Mouse (Mus musculus) kidney, adult 8-10 months (tissue): ENCODE data around the gene Uqcr10.

Experiments used
- DNase-seq, 2 experiments: peaks; one replicate each; pipeline ENCODE4 v3.0.0; 2022

Gene Uqcr10

DNA sequence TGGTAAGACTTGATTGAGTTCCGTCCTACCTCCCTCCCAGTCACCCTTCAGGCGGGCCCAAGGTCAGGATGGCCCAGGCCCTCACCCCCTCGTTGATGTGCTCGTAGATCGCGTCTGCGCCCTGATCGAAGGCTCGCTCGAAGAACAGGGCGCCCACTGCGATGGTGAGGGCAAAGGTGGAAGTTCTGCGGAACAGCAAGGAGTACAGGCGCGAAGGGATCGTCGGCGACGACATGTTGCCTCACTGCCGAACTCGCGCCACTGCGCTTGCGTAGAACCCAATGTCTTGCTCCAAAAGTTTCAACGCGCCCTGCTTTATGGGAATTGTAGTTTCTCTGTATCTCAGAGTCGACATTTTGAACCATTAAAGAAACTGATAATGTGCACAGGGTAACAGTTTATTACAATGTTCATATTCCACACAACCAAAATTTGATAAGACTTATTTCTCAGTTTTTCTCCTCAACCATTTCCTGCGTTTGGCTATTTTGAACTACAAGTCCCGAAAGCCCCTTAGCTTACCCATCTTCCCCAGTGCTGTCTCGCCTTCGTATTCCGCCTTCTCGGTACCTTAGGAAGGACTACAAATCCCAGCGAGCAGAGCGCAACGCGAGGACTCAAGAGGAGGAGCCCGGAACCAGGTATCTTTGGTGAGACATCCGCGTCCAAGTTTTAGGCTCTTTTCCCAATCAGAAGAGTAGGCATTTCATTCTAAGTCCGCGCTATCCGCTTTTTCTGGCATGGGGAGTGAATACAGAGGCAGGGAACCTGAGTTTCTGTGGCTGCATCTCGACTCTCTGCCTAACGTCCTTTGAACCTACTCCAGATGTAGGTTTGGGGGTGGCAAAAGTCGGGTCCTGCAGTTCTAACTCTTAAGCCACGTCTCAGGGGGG lies at the start of gene Uqcr10, which contains the start of gene Zmat5:
Gene Uqcr10, minus strand, starts transcription at position 271 of the 893 bp plus-strand sequence.
Gene Zmat5, plus strand, starts transcription at position 607 of the 893 bp plus-strand sequence.
- peak; percentile 92 to 94 for DNase-seq

DNA sequence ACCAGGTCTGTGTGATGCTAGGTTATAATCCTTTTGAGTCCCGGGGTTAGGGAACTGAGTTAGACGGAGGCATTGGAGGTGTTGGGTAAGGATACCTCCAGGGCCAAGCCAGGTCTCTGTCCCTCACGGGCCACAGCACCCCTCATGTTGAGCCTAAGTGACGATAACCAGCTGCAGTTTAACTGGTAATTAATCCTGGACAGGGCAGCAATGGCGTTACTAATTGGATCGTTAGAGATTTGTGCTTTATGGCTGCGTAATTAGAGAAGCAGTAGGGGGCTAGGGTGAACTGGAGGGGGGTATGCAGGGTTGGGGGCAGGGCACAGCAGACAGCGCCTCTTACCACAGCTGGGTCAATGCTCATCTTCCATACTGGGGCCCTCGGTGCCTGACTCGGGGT lies 48.7 kb upstream of the Uqcr10 start:
- DNase-seq, result no peak

DNA sequence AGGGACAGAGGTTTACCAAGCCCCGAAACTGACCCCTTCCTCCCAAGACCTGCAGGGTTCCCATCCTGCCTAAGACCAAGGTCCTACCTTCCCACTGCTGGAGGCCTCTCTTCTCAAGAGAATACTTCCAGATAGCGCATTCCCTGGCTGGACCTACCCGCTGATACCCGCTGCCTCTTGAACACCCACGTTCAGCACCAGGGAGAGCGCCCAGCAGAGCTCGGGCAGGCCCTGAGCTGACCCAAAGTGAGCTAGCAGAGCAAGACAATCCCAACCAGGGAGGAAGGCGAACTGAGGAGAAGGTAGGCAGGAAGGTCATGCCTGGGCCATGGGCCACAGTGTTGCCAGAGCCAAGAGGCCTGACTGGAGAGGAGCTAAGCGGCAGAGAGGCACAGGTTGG lies 46.1 kb upstream of the Uqcr10 start:
- peak; percentile 42 to 68 for DNase-seq

DNA sequence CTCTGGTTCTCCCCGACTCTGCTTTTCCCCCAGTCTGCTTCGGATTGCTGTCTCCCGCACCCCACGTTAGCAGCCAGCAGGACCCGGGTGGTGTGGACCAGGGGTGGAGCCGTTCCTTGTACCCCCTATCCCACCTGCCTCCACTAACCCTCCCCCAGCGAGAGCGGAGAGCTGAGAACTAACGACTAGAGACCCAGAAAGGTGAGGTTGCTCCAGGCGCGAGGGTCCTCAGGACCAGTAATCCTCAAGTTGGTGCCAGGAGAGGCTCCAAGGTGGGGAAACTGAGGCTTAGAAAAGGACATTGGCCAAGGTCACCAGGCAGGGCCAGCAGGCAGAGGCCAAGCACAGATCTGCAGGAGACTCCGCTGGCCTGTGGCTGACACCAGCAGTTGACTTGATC lies 43.1 kb upstream of the Uqcr10 start:
- no peak for DNase-seq

DNA sequence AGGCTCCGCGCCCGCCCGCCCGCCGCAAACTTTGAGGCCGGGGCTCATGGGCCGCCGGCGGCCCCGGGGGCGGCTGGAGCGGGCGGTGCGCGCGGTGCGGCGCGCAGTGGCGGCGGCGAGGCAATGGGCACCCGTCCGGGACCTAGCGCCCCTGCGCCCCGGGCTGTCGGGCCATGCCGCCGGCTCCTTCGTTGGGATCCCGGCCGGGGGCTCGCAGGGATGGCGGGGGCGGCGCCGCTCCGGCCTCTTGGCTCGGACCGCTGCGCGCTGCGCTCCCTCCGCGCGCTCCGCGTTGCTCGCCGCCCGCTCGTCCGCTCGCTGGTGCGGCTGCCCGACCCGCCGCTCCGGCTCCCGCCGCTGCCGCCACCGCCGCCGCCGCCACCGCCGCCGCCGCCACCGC lies 42.6 kb upstream of the Uqcr10 start, which contains the start of gene Cabp7:
Gene Cabp7, minus strand, starts transcription at position 46 of the 400 bp plus-strand sequence.
- DNase-seq, result no peak

DNA sequence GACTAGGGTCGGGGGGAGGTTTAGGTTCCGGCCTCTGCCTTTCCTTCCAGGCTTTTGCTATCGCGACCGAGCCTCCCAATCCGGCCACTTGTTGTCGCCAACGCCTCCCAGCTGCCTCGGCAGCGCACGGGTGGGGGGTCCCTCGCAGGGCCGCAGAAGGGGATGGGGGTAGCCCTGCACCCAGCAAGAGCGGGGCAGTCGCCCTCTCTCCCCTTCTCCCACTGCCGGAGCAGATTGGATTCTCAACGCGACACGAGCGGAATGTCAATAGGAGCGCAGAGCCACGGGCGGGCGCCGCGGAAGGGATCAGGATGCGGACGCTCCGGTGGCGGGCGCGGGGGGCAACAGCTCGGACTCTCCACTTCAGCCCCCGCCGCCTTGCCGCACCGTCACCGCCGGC lies 41.8 kb upstream of the Uqcr10 start:
- no peak for DNase-seq

DNA sequence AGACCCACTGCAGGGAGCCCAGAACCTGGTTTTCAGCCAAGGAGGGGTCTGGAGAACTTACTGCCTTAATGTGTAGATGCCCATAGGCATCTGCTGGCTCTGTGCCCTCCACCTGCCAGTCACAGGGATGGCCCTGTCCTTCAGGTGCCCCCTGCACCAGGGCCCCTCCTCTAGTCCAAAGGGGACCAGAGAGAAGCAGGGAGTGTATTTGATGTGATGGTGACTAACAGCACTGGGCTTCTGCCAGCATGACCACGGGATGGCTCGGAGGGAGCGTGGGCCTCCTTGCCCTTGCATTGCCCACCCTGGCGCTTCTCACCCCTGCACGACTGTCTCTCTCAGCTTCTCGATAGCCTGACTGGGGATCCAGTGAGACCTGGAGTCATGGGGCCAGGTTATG lies 40.5 kb upstream of the Uqcr10 start:
- no peak for DNase-seq

DNA sequence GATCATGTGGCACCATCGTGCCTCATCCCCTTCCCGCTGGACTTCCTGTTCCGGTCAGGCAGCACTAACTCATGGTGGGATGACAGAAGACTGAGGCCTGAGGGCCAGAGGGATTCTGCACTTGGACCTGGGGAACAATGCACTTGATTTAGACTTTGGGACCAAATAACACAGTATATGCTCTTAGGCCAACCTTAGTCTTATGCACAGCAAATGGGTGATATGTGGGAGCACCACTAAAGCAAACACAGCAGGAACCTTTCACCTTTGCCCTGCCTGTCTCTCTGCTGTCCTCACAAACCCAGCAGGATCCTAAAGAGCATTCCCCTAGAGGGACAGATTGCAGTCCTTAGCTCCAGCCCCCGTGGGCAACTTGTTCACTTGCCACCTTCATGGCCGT lies 36.6 kb upstream of the Uqcr10 start:
- DNase-seq, result no peak

DNA sequence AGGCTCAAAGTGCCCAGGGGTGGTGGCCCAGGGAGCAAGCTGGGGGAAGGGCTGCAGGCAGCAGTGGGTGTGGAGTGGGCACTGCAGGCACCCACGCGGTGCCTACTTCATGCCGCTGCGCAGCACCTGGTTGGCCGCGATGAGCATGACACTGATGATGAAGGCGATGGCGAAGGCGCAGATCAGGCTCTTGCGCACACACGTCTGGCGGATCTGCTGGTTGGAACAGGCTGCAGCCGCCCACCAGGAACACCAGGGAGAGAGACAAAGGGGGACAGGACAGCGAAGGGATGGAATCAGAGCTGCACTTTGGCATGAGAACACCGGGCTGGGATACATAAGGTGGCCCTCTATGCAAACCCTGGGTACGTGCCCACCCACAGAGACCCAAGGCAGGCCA lies 34.6 kb upstream of the Uqcr10 start:
- no peak for DNase-seq

DNA sequence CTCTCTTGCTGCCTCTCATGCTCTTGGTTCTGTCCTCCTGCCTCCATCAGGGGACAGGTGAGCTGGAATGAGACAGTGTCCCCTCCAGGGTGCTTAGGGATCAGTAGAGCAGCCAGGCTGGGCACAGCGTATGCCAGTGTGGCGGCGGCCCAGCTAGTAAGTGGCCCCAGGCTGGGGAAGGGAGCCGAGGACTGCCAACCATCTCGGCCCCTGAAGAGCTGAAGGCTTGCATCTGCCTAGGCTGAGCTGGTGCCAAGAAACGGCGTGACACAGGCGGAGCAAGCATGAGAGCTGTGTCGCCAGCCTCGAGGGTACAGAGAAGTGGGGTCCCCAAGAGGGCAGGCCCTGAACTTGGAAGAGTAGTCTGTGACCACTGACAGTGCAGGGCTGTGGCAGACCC lies 33.5 kb upstream of the Uqcr10 start:
- no peak for DNase-seq

DNA sequence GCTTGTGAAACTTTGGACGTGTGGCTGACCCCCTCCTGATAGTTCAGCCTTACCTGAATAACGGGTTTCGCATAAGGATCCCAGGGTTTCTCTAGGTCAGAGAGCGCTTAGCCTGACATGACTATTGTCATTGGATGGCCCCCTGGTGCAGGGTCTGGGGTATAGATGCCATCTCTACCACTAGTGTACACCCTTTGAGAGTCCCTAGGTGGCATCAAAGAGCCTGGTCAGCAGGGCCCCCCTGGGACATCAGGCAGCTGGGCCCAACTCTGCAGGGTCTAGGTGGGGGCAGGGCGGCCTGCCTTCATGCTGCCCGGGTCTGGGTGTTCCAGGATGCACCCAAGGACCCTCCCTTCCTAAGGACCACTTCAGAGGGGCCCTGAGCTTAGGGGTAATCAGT lies 32.2 kb upstream of the Uqcr10 start:
- no peak for DNase-seq

DNA sequence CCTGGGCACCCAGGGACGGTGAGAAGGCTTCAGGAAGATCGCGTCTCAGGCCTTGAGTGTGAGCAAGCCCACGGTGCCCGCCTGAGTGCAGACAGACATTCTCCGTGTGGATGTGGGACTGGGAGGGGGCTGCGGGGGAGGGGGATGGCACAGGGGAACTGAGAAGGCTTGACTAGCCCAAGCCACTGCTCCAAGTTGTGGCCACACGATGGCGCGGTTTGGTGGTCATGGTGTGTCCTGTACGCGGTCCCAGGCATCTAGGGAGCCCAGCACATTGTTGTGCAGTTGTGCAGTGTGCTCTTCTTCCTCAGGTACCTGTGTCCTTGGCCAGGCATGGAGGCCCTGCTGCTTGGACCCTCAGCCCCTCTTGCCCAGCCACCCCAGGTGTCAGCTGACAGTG lies 30.0 kb upstream of the Uqcr10 start:
- DNase-seq, result no peak

DNA sequence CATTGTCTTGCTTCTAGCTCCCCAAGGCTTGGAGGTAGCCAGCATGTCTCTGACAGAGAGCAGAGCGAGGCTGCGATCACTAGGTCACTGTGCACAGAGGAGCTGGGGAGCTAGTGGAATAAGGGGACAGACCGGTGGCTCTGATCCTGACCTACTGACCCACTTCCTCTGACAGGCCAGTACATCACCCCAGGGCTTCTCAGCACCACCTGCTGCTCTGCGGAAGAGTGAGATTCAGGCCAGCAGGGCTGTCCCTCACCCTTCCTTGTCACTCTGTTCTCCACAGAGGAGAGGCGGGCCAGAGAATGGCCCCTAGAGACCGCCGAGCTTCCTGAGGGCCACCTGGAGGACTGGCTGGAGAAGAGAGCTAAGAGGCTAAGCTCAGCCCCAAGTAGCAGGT lies 27.6 kb upstream of the Uqcr10 start:
- no peak for DNase-seq

DNA sequence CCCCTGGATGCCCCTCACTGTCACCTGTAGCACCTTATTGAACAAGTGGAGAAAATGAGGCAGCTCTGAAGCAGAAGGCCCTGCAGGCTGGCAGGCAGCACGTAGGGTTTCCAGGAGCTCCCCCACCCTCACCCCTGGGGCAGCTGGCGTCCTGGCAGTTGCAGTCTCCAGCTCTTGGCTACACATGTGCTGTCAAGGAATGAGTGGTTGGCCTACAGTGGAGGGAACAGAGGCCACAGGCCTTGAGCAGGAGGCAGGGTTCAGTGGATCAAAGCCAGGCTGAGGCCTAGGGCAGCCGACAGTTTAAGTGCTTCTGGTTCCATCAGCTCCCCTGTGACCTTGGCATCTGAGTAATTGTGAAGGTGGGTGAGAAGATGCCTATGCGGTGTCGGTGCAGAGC lies 26.8 kb upstream of the Uqcr10 start:
- DNase-seq, result no peak

DNA sequence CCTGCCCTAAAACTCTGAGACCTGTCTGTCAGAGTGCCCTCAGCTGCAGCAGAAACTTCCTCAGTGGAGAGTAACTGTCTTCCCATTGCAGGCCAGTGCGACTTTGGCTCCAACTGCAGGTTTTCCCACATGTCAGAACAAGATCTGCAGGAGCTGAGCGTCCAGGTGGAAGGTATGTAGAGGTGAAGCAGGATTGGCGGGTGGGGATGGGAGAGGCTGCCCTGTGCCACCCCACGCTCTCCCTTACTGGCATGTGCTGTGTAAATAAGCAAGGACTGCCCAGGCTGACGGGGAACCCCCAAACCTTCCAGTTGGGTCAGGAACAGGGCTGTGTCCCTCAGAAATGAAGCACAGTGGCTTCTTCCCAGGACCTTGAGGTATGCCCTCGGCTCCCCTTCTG lies 26.0 kb upstream of the Uqcr10 start:
- no peak for DNase-seq

DNA sequence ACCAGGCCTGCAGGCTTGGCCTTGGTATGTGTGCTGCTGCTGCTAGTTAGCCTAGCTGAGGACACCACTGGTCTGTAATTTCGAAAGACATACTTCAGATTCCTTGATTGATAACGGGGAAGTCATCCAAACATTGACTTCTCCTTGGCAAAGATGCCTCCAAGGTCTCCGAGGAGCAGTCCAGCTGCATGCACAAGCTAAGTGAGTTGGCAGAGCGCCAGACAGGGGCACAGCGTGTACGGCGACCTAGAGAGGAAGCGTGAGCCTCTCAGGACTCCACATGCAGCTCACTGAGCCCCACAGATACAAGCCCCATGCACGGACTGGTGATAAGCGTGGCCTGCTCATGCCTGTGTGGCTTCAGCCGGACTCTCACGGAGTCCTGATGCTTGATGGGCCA lies 25.5 kb upstream of the Uqcr10 start:
- DNase-seq, result no peak

DNA sequence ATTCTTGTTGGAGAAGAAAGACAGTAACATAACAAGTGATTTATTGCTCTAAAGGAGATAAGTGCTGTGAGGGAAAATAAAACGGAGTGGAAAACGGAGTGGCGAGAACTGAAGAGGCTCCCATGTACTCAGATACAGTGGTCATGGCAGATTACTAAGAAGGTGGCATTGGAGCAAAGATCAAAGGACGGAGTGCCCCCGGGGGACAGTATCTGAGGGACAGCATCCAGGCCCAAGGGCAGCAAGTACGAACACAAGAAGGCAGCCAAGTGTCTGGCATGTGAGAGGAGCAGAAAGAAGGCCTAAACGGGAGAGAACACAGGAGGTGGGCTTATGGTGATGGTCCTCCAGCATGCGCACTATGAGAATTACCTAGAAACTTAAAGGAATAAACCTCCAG lies 17.6 kb upstream of the Uqcr10 start:
- no peak for DNase-seq

DNA sequence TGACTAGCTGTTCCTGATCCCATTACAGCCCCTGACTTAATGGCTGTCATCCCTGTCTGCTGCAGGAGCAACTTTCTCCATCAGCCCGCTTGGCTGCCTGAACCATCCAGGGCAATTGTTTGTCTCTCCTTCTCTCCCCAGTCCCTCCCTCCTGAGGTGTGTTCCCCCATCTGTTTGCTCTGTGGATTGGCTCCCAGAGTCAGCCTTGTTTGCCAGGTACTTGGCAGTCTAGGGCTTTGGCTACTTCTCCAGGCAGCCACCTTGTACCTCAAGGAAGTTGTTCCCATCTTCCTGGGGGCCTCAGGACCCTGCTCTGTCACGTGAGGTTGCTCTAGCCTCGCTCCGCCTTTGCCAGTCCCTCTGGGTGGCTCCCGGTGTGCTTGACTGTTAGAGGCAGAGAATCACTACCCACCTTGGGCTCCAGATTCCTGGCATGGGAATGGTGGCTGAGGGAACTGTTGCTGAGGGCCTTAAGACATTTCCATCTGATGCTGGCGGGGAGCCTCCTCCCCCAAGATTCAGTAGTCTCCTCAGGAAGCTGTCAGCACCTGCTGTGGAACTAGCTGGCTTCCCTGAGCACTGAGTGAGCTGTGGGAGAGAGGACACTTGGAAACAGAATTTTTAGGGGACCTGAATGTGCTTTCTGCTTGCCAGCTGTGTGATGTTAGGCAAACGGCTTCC lies 16.9 kb upstream of the Uqcr10 start:
- DNase-seq, result no peak

DNA sequence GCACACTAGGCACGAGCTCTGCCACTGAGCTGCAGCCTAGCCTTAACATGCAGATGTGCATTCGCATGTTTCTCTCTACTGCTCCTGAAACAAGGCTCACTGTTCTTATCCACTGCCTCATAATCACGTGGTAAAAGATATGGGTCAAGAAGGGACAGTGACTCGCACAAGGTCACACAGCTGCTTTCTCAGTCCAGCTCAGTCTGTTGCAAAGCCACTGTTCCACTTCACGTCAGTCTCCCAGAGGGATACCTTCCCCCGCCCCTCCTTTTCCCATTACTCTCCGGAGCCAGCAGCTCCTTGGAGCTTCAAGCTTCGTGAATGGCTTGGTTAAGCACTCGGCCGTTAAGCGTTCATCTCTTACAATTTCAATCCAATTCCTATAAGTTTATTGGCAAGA lies 16.3 kb upstream of the Uqcr10 start:
- no peak for DNase-seq

DNA sequence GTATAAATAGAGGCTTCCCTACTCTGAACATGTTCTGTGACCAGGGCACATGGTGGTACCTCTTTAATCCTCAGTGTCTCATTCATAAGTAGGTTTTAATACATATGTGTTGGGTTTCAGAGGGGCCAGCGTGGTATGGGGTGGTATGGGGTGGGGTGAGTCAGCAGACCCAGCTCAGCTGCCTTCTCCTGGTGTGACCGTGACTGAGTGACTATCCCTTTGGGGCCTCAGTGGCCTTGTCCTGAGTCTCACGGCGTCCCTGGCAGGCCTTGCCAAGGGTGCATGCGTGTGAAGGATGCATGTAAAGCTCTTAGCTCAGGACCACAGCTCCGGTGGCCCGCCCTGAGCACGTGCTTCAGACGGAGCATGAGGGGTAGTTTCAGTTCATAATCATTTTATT lies 15.8 kb upstream of the Uqcr10 start:
- DNase-seq, result no peak

DNA sequence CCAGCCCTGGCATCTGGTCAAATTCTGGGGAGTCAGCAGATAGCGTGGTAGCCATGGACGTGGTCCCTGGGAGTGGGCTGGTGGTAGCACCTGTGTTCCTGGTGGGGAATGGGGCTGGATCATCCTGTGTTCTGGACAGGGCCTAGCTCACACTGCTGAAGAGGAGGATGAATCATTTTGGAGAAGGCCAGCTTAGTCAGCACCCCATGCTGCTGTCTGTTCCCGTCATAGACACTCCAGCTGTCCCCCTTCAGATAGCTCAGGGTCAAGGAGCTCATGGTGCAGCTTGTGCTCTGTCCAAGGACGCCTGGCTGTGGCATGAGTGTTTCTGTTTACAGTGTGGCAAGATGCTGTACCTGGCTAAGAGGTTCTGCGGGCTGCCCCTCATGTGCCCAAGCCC lies 14.4 kb upstream of the Uqcr10 start:
- no peak for DNase-seq

DNA sequence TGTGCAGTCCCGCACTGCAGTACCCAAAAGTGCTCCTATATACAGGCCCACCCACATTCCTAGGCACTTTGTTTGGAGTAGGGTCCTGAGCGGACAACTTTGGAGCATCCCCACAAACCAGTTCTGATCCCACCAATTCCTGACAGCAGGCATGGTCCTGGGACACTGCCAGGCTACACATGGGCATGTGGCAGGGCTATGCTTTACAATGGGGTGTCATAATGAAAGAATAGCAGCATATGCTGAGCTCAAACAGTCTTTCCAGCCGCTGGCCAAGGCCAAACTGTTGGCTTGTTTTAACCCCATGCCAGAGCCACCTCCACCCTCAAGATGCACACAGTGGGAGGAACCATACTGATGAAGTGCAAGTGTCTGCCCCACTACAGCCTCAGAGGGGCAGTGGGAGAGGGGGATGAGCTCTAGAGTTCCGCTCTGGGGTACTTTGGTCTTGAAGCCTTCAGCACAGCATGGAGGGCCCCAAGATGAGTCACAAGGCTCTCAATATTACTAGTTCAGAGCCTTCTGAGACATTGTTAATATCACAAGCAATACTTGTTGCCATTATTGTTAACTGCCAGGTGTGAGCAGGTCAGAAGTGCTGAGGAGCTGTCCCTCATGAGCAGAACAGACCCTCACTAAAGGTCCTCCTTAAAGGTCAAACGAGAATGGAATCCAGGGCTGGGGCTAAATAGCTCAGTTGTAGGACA lies 12.5 kb upstream of the Uqcr10 start:
- no peak for DNase-seq

DNA sequence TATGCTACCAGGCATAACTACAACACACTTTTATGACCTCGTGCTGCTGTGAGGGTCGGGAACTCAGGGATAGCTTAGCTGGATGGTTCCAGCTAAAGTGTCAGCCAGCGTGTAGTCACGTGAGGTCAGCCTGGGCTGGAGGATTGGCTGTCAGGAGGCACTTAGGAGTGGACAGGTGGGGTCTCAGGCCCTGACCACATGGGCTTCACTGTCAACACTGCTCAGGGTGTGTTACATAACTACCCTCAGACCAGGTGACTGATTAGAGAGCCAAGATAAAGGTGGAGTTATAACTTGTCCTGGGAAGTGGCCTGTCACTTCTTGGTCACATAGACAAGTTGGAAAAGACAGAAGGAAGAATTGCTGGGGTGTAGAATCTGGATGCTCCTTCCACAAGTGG lies 11.5 kb upstream of the Uqcr10 start:
- DNase-seq, result no peak

DNA sequence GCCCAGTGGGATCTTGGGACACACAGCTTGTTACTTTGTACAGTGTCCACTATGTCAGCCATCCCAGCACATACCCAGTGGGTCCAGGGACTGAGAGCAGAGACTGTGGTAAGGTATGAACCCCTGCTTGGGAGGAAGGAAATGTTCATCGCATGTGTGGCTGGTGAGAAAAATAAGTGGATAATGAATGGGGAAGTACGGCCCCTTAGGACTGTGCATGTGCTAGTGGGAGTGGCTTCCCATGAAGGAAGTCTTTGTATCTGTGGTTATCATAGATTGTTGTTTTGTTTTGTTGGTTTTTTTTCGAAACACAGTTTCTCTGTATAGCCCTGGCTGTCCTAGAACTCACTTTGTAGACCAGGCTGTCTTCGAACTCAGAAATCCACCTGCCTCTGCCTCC lies 10.6 kb upstream of the Uqcr10 start:
- DNase-seq, result no peak
